Mouse (Mus musculus) stomach, embryonic 14.5 days (tissue): ENCODE measurements at regions not wholly inside any gene's neighbourhood (a gene's known extent, or its start where the extent isn't known, plus 50 kb on each side); places are given as distances from the start of the nearest gene placed in this dataset.
A peak's percentile ranks its signal among the peaks of the same experiment; 100 is the strongest.

Source experiments
- ATAC-seq: fragments of 200-750 bp; cut with Nextera tagmentation; 2 replicates; pipeline ENCODE4 v1.8.0; 2017; ENCODE audit warnings: low read depth, moderate TSS enrichment; ENCODE audit not compliant: insufficient number of reproducible peaks, insufficient read depth, low FRiP score
- H3K27ac ChIP-seq: fragments of 300-500 bp; sonication (generic); 2 replicates; pipeline ENCODE4 v1.5.1; 2014; ENCODE audit warnings: mild to moderate bottlenecking, low read length, moderate library complexity, mixed read lengths
- H3K27me3 ChIP-seq: fragments of 300-500 bp; sonication (generic); 2 replicates; pipeline ENCODE4 v1.6.1; 2014; ENCODE audit warnings: low read length, control low read depth, mixed read lengths; ENCODE audit not compliant: control insufficient read depth, insufficient read depth
- H3K36me3 ChIP-seq: fragments of 300-500 bp; sonication (generic); 2 replicates; pipeline ENCODE4 v1.6.1; 2014; ENCODE audit warnings: mild to moderate bottlenecking, control low read depth, low read length, moderate library complexity, mixed read lengths; ENCODE audit not compliant: control insufficient read depth, insufficient read depth
- H3K4me1 ChIP-seq: fragments of 300-500 bp; sonication (generic); 2 replicates; pipeline ENCODE4 v1.6.1; 2014; ENCODE audit warnings: low read length, control low read depth, mixed read lengths; ENCODE audit not compliant: control insufficient read depth, insufficient read depth
- H3K4me2 ChIP-seq: fragments of 300-500 bp; sonication (generic); replicated peaks from 2 replicates; pipeline ENCODE4 v1.6.1; 2014; ENCODE audit warnings: low read depth, low read length, control low read depth
- H3K4me3 ChIP-seq: fragments of 300-500 bp; sonication (generic); 2 replicates; pipeline ENCODE4 v1.5.1; 2014; ENCODE audit warnings: low read depth, low read length, control low read depth
- H3K9ac ChIP-seq: fragments of 300-500 bp; sonication (generic); replicated peaks from 2 replicates; pipeline ENCODE4 v1.6.1; 2014; ENCODE audit warnings: low read depth, mild to moderate bottlenecking, control low read depth, low read length, moderate library complexity, mixed read lengths
- H3K9me3 ChIP-seq: fragments of 300-500 bp; sonication (generic); 2 replicates; pipeline ENCODE4 v1.6.1; 2016; ENCODE audit warnings: low read depth, low read length, control low read depth; ENCODE audit not compliant: control insufficient read depth
- WGBS: fragments of 180-500 bp; shearing (Covaris S2); extraction: QIAGEN DNeasy Blood & Tissue Kit; methylation state at CpG from one replicate; pipeline ENCODE4 v1.1.7; 2014; 5-methylcytosine and 5-hydroxymethylcytosine counted together

- Histone ChIP-seq H3K27ac (peak overlapping the region; percentile 96), H3K4me3 (no peak overlapping the region), H3K4me2 (peak overlapping the region; percentile 26; the same call in 1 of the 2 replicates), H3K36me3 (no peaks in the 10 kb centered on the region), H3K9me3 (no peaks in the 10 kb centered on the region), H3K9ac (no peak overlapping the region), H3K27me3 (no peaks in the 10 kb centered on the region), H3K4me1 (peaks cover 57% of the 10 kb centered on the region)
- 0 out of 2 replicates have a peak, but pooled peaks have one; percentile 0 for ATAC-seq
- WGBS, result 56% methylated on average over 12 of the region's 12 CpGs
Observed at GRCm38 (mm10) chr8:126667086-126667720, 73.4 kb upstream of the Irf2bp2 start.

GRCm38 (mm10) chr8:126666327-126667085 is 72.7 kb upstream of the Irf2bp2 start:
- Histone ChIP-seq H3K9ac (no peak overlapping the region), H3K36me3 (no peaks in the 10 kb centered on the region), H3K27me3 (no peaks in the 10 kb centered on the region), H3K27ac (peak overlapping the region; percentile 96), H3K9me3 (no peaks in the 10 kb centered on the region), H3K4me3 (no peak overlapping the region), H3K4me1 (peaks cover 64% of the 10 kb centered on the region), H3K4me2 (peak overlapping the region; percentile 38; the same call in 1 of the 2 replicates)
- peak; percentile 89 for ATAC-seq
- WGBS, result 1% methylated on average over 15 of the region's 15 CpGs

GRCm38 (mm10) chr8:126665581-126666241 is 71.9 kb upstream of the Irf2bp2 start:
- Histone ChIP-seq H3K9me3 (no peaks in the 10 kb centered on the region), H3K27me3 (no peaks in the 10 kb centered on the region), H3K9ac (0 out of 2 replicates have a peak overlapping the region, but pooled peaks have one; percentile 1), H3K4me3 (no peak overlapping the region), H3K27ac (peak overlapping the region; percentile 96), H3K36me3 (no peaks in the 10 kb centered on the region), H3K4me1 (peaks cover 72% of the 10 kb centered on the region), H3K4me2 (peak overlapping the region; percentile 38)
- no peak for ATAC-seq
- 9% methylated on average over 18 of the region's 18 CpGs for WGBS

- Histone ChIP-seq H3K4me2 (no peak overlapping the region), H3K4me1 (peaks cover 80% of the 10 kb centered on the region), H3K9me3 (no peaks in the 10 kb centered on the region), H3K27me3 (no peaks in the 10 kb centered on the region), H3K36me3 (no peaks in the 10 kb centered on the region), H3K27ac (peak overlapping the region; percentile 96; the same call in 1 of the 2 replicates), H3K4me3 (no peak overlapping the region), H3K9ac (no peak overlapping the region)
- 41% methylated on average over 5 of the region's 5 CpGs for WGBS
- no peak for ATAC-seq
Observed at GRCm38 (mm10) chr8:126664891-126665290, 71.1 kb upstream of the Irf2bp2 start.

GRCm38 (mm10) chr8:126662797-126663784 is 69.3 kb upstream of the Irf2bp2 start:
- no peak overlapping the region for H3K9ac ChIP-seq
- H3K4me3 ChIP-seq, result no peak overlapping the region
- H3K27me3 ChIP-seq, result no peaks in the 10 kb centered on the region
- H3K36me3 ChIP-seq, result no peaks in the 10 kb centered on the region
- H3K4me1 ChIP-seq, result peaks cover 79% of the 10 kb centered on the region
- no peak overlapping the region for H3K4me2 ChIP-seq
- peak overlapping the region; percentile 96 for H3K27ac ChIP-seq
- whole genome bisulfite sequencing, result 19% methylated on average over 14 of the region's 14 CpGs
- ATAC-seq, result no peak
- H3K9me3 ChIP-seq, result no peaks in the 10 kb centered on the region

- Histone ChIP-seq H3K4me2 (no peak overlapping the region), H3K36me3 (no peaks in the 10 kb centered on the region), H3K27ac (peak overlapping the region; percentile 96), H3K4me1 (peaks cover 69% of the 10 kb centered on the region), H3K9me3 (no peaks in the 10 kb centered on the region), H3K4me3 (no peak overlapping the region), H3K27me3 (no peaks in the 10 kb centered on the region), H3K9ac (no peak overlapping the region)
- 26% methylated on average over 5 of the region's 5 CpGs for WGBS
- no peak for ATAC-seq
Observed at GRCm38 (mm10) chr8:126662151-126662550, 68.4 kb upstream of the Irf2bp2 start.

- Histone ChIP-seq H3K4me2 (peak overlapping the region; percentile 32; the same call in 1 of the 2 replicates), H3K27me3 (no peaks in the 10 kb centered on the region), H3K9ac (no peak overlapping the region; the same call in 1 of the 2 replicates), H3K36me3 (no peaks in the 10 kb centered on the region), H3K27ac (peak overlapping the region; percentile 96), H3K9me3 (no peaks in the 10 kb centered on the region), H3K4me3 (no peak overlapping the region), H3K4me1 (peaks cover 64% of the 10 kb centered on the region)
- no peak for ATAC-seq
- whole genome bisulfite sequencing, result 19% methylated on average over 14 of the region's 14 CpGs
Observed at GRCm38 (mm10) chr8:126661511-126662142, 67.8 kb upstream of the Irf2bp2 start.
